Mouse (Mus musculus) retina, embryonic 14.5 days (tissue): ENCODE measurements around the gene Ech1.
A peak's percentile ranks its signal among the peaks of the same experiment; 100 is the strongest.

Experiments
- DNase-seq: peaks from one replicate; pipeline ENCODE4 v3.0.0-alpha.2; 2015; ENCODE audit warnings: low spot score

The Ech1 gene

DNA sequence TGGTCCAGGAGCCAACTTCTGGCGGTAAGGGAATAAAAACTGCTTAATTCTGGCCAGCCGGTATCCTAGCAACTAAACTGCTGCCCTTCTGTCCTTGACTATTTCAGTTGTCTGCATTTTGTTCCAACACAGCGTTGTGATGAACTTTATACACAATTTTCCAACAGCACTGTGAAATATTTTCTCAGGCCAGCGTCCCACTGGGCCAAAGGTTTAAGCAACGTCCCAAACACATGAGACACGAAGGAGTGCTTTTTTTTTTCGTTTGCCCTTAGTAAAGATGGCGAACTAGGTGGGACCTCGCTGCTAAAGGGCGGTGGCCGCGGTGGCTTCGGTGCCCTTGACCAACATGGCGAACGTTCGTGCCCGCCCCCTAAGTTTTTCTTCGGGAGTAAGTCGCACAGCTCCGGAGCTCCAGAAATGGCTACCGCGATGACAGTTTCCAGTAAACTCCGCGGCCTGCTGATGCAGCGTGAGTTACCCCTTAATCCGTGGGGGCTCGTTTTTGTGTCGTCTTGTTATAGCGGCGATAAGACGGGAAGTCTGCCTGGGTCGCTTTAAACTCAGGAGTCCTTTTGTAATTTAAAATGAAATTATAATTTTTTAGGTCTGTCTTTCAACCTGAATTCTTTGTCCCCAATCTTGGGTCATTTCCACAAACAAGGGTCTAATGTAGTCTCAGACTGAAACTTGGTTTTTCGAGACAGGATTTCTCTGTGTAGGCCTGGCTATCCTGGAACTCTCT, at the start of gene Ech1:
Ech1 (plus strand) TSS at position 277 of the 745 bp plus-strand sequence.
- DNase-seq: peak; percentile 96

DNA sequence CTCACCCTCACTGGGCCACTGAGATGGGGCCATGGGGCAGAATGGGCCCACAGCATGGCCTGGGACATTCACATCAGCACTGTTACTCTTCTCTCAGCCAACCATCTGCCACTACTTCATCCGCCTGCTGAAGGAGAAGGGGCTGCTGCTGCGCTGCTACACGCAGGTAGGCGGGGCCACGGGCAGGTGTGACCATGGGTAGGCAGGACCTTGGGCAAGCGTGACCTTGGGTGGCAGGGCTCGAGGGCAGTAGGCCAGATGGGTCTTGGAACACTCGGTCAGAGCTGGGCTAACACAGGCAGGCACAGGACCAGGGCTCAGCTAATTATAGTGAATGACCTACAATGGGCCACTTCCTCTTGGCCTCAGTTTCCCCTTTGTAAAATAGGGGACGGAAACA, 46.2 kb upstream of the Ech1 start:
- no peak for DNase-seq

DNA sequence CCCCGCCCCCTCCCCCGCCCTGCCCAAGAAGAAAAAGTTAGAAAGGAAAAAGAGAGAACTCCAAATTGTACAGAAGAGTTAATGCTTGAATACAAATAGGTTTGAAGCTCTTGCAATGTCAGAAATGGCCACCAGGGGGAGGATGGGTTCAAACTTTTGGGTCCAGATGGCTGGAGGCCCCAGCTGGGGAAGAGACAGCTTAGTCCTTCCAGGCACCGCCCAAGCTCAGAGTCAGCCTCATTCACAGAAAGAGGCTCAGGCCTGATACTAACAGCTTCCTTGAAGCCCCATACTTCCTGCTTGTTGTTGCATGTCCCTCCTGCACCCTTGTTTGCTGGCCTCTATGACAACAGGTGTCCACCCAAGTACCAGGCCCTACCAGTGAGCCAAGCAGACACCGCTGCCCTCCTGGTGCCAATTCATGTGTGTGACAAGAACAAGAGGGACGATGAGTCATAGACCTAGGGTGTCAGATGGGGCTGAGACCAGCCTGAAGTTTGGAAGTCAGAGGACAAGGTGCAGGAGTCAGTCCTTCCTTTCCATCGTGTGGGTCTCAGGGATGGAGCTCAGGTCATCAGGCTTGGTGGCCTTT, 44.9 kb upstream of the Ech1 start:
- peak; percentile 96 for DNase-seq

DNA sequence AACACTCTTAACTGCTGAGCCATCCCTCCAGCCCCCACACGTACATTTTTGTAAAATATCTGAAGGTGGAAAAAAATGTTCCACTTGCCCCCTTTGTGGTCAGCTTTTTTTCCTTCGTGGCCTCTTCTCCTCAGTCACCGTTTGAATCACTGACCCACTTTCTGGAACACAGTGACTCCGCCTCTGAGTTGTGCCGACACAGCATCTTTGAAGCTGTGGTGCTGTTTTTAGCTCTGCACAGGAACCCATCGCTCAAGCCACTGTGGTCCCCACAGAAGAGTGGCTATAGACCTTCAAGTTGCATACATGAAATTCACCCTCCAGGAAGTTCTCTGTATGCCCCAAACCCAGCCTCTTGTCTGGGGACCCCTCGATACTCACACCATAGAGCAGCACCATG, 44.2 kb upstream of the Ech1 start:
- peak; percentile 37 for DNase-seq

DNA sequence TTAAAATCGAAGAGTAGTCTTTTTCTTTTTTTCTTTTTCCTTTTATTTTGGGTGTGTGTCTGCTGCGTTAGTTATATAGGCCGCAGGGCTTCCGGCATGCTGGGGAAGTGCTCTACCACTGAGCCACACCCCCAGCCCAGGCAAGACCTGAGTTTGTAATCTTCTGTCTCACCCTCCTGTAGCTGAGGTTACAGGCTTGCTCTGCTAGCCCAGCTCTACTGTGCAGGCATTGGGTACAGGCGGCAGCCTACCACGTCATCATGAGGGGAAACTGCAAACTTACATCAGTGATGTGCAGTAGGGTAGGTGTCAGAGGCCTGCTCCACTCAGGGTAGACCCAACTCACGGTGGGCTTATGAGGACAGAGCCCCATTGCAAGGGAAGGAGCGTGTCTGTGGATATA, 43.8 kb upstream of the Ech1 start:
- DNase-seq: no peak

DNA sequence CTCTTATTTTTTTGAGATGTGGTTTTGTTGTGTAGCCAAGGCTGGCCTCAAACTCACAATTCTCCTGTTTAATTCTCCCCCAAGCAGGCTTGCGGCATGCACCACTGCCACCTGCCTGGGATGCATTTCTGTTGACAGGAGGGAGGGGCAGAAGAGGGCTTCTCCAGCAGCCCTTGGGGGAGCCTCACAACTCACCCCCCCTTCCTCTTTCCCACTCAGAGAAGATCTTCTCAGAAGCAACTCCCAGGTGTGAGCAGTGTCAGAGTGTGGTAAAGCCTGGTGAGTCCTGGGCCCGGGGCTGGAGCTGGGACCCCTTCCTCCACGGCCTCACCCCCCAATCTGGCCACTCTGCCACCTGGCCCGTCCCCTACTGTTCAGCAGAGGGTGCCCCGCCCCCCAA, 39.9 kb upstream of the Ech1 start:
- no peak for DNase-seq

DNA sequence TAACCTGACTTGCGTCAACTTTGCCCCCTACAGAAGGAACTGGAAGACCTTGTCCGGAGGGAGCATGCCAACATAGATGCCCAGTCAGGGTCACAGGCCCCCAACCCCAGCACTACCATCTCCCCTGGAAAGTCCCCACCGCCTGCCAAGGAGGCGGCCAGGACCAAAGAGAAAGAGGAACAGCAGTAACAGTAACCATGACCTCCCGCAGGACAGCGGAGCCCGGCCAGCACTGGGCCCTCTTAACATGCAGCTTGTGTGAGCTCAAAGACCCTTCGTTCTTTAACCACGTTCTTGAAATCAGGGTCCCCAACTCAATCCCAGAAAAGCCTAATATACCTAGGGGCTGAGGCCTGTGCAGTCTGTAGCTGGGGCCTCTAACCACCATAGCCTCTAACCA, 37.1 kb upstream of the Ech1 start:
- DNase-seq: no peak

DNA sequence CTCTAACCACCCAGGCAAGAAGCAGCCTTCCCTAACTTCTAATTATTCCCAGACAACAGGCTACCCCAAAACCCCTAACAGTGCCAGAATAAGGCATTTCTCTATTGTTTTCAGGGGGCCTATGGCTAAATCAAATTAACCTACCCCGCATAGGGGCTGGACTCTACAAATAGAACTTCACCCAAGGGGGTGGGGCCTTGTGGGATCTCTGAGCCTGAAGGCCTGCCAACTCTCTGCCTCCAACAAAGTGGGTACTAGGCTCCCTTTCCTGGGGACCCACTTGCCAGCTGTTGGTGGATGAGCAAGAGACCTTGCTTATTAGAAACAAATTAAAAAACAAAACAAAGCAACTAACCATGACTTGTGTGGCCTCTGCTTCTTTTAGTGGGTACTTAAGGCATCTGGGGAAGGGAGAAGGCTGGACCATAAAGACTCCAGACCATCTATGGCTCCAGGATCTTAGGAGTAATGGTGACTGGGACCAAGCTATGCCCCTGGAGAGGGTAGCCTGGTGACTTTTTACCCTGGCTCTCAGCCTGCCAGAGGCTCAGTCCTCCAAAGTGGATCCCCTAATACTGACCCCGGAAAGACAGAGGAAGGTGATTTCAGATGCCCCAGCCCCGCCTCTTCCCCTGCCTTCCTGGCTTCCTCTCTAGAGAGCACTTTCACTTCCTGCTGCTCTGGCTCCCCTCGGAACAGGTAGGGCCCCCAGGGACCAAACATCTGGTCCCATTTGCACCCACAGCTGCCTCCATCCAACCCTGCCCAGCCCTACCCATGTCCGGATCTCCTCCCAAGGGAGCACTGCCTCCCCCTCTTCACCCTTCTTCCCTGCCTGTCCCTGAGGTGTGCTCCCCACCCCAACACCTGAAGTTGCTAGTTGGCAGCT, 36.5 kb upstream of the Ech1 start, which contains the start of gene Rinl:
Rinl (plus strand) TSS at position 663 of the 889 bp plus-strand sequence.
- no peak for DNase-seq

DNA sequence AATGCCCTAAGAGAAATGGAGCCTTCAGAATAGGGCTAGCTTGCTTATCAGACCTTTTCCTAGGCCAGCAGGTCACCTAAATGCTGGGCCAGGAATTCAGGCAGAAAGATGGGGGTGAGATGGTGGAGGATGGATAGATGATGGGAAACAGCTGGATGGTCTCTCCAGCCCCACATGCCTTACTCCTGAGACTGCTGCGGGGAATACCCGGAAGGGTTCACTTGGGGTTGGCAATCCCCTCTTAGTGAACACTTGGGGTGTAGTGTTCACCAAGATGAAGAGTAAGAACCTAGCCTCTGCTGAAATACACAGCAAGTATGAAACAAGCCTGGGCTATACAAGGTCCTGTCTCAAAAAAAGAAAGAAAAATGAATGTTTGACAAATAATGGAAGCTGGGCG, 35.8 kb upstream of the Ech1 start:
- DNase-seq: no peak

DNA sequence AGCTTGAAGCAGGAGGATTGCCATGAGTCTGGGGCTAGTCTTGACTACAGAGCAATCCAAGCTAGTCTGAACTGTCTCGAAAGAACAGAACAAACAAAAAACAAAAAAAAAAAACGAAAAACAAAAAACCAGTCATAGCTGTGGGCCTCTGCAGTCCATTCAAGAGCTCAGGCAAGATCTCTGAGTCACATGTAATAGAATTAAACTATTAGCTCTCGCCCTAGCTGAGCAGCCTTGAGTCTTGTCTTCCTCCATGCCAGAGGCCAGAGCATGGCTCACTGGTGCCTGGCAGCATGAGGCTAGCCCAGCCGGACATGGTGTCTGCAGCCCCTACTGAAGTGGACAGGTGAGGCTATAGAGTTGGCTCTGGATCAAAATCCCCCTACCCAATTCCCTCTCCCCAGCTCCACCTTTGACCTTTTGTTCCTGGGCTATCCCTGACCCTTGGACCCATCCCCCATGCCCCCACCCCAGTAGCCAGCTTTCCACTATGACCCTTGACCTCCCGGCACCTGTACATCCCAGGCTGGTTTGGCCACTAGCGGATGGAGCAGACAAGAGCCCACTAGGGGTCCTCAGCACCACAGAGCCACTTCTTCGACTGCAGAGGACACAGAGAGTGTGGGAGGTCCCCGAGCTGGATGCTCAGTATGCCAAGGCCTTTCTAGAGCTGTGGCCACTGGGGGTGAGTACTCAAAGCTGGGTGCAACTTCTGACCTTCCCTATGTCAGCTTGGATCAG, 34.8 kb upstream of the Ech1 start:
- DNase-seq: peak; percentile 73

DNA sequence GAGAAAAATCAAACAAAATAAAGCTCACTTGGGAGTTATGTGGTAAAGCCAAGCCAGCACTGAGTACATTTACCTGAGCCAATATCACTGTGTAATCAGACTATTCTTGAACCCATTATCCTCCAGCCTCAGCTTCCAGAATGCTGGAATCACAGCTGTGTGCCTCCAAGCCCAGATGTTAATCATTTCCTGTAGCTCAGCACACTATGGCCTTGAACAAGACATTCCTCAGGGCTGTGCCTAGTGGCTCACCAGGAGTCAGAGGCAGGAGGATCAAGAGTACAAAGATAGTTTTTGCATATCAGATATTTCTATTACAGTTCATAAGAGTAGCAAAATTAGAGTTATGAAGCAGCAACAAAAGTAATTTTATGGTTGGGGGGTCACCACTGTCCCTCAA, 33.3 kb upstream of the Ech1 start:
- no peak for DNase-seq

DNA sequence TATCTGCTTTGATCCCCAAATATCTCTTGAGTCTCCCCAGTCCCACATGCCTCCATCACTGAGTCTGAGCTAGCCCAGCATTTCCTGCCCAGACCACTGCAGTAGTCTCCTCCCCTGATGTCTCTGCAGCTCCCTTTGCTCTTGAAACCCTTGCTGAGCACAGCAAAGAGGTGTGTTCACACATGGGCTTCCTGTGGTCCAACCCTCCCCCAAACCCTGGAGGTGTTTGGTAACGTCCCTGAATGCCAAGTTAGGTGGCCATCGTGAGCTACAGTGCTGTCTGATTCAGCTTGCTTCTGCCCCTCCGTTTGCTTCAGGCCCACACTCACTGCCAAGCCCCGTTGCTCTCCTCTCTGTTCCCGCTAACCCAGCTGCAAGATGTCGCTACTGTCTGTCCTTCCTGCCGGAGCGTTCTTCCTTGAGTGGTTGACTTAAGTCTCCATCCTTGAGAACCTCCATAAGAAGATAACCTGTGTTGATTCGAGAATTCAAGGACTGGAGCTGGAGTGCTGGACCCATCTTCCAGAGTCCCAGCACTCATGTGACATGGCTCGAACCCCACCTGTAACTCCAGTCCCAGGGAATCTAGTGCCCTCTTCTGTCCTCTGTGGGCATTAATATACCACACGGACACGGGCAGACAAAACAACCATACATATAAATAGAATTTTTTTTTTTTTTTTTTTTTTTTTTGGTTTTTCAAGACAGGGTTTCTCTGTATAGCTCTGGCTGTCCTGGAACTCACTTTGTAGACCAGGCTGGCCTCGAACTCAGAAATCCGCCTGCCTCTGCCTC, 32.4 kb upstream of the Ech1 start:
- DNase-seq: no peak

DNA sequence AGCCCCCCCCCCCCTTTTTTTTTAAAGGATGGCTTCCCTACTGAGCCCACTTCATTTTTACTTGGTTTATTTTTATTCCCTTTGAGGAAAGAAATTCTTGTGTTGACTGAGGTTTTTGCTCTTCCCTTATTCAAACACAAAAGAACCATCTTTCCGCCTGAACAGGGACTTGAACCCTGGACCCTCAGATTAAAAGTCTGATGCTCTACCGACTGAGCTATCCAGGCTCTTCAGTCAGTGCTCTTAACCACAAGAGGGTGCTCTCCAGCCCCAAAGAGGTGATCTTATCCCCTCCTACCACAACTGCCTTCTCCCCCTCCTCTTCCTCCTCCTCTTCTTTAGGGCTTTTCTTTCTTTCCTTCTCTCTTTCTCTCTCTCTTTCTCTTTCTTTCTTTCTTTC, 31.2 kb upstream of the Ech1 start:
- peak; percentile 45 for DNase-seq

DNA sequence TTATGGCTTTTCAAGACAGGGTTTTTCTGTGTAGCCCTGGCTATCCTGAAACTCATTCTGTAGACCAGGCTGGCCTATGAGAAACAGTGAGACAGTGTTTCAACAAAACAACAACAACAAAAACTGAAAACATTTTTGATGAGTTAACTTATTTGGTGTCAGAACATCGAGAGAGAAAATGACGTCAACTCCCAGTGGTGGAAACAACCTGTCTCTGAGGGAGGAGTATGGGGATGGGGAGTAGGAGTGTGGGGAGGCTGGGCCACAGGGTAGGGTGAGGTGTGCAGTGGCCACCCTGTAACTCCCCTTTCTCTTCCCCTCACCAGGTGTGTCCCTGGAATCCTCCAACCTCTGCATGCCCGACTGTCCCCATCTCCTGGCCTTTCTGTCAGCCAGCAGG, 30.5 kb upstream of the Ech1 start:
- DNase-seq: no peak

DNA sequence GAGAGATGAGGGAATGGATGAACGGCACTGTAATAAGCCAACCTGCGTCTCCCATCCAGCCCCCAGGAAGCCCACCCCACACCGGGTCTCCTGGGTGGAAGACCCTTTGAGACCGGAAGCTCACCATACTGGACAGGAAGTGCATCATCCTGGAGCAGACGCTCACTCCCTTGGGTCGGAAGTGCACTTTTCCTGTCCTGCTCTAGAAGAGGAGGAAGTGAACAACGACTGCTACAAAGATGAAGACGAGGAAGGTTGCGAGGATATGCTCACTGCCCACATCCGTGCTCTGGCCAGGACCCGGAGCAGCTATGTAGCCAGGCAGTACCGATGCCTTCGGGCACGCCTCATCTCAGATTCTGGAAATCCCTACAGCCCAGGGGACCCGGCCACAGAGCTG, 29.2 kb upstream of the Ech1 start:
- DNase-seq: no peak

DNA sequence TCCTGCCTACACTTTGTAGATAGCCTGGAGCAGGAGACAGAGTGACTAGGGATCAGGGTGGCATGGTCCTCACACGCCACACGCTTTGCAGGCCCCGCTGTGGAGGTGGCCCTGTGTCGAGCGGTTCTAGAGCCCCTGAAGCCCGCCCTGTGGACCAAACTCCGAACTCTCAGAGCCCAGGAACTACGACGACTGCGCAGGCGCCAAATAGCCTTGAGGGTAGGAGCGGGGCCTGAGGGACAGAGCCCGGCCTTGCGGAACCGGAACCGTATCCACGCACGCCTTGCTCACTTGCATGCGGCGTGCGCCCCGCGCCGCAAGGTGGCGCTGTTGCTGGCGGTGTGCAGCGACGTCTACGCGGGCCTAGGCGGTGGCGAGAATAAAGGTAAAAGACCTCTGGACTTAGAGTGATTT, 28.4 kb upstream of the Ech1 start:
- DNase-seq: peak; percentile 80

DNA sequence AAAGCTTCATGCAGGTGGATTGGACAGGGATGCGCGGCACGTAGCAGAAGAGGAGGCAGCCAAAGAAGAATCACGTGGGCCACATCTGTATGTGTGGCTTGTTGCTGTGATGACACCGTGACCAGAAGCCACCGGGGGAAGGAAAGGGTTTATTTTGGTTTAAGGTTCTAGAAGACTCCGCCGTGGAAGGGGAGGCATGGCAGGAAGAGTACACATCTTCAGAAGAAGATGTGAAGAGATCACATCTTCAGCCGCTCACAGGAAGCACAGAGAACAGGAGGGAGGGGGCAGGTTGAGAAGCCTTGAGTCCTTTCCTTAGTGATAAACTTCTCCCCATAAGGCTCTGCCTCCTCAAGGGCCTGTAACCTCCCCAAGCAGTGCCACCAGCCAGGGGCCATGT, 25.0 kb upstream of the Ech1 start:
- no peak for DNase-seq

DNA sequence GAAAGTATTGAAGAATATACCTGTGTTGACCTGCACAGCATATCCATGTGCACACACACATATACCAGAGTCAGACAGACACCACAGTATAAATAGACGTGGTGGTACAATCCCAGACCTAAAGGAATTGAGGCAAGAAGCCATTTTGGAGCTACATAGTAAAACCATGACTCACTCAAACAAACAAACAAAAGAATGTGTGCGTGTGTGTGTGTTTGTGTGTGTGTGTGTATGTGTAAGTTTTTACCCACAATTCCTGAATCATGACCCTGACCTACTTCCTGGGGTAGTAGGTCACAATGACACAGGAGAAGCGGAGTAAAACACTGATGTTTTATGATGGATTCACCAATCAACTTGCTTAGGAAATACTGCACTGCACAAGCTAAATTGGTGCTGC, 23.6 kb upstream of the Ech1 start:
- DNase-seq: peak; percentile 50

DNA sequence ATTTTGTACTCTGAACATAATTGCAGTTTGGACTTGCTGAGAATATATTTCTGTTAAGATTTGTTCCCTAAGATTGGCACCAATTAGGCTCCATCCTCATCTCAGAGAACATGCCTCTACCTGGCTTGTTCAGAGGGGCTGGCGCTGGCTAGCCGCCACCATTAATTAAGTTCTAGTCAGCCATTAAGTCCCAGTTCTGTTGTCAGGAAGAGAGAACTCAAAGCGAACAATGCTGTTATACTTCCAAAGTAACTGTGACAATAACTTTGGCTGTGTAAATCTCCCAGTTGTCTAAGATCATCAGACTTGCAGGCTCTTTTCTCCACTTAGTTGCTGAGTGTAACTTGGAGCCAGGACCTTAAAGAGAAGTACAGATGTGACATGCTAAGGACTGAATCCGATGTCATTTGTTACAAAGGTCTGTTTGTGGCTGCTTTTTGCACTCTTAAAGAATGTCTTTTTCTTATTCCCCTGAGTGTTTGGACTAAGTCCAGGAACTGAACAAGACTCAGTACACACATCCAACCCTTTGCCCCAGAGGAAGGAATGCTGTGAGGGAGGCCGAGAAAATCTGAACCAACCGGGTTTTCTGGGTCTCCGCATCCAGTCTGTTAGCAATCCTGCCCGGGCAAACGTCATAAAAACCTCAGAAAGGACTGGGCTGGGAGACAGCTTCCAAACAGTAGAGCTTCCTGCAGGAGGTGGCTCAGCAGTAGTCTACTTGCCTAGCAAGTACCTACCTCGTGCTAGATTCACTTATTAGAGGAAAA, 22.9 kb upstream of the Ech1 start:
- peak; percentile 47 for DNase-seq

DNA sequence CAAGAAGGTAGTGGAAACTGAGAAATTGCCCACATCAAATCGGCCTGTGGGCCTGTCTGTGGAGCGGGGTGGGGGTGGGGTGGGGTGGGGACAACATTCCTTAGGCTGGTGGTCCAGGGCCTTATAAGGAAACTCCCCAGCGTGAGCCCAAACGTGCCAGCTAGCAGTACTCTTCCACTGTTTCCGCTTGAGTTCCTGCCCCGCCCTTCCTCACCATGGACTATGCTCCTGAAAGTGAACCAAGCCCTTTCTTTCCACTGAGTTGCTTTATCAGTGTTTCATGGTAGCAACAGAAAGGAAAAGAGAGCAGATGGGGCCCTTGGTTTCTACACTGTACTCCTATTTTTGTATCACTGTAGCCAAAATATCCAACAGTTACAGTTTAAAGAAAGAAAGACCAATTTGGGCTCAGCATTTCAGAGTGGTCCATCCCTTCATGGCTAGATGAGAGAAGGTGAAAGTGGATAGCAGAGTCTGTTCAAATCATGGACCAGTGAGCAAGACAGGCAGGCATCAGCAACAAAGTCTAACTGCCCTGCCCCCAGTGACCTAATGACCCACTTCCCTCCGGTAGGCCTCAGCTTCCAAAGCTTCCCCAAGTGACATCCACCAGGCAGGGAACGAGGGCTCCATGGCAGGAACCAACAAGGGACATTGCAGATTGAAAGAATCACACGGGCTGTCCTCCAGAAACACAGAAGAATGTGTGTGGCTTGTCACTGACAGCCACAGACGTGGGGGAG, 22.0 kb upstream of the Ech1 start:
- peak; percentile 79 for DNase-seq
